Mouse (Mus musculus) mouse embryonic stem cell (cell line): Measurements from ENCODE around the gene Mroh7.
"Not testable (repeated sequence)": the region's sequence is repeated elsewhere in the genome, so short reads cannot be mapped to it uniquely, and the experiment has no call there.

Source experiments
- in situ Hi-C, 2 experiments: fragments of 300-500 bp; cut with MboI; formaldehyde crosslinking; loops; 1 replicate in 1 of 2; 3 replicates in 1 of 2; pipeline ENCODE4 v1.14.3; 2019 to 2020; ENCODE audit warnings: low sequenced_read_pairs in 2 of 2, low pct_unique_long_range_greater_than_20kb in 1 of 2, mixed read lengths in 1 of 2; ENCODE audit not compliant: unreplicated experiment in 1 of 2

Mroh7 gene

DNA sequence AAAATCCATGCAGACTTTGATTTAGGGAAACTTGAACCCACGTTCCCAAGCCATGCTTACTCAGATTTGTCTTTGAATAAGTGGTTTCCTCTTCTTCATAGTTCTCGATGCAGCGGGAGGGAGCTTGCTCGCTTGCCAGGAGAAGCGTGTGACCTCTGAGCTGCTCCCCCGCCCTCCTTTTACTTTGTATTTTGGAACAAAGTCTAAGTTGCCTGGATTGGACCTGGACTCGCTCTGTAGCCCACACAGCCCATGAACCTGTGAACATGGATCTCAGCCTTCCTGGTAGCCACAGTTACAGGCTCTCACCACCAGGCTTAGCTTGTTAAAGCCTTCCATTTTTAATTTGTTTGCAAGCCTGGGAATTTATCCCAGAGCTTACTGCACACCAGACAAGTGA lies at the start of gene Mroh7:
Gene Mroh7 (minus strand): TSS at position 112 of the 400 bp plus-strand sequence.
- in situ Hi-C loops: no loop called here

DNA sequence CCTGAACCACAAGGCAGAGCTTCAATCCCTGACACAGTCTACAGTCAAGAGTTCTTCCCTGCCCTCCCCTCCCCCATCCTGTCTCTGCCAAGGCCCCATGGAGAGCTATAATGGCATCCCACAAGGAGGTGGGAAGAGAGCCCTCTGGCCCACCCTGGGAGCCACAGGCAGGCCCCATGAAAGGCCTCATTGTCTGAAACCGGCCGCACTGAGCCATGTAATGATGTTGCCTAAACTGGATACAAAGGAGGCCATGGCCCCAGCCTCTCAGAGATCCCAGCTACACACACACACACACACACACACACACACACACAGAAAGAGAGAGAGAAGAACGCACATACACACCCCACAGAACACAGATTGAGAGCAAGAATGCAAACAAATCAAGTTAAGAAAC lies 49.3 kb upstream of the Mroh7 start:
- in situ Hi-C loops: no loop called here

DNA sequence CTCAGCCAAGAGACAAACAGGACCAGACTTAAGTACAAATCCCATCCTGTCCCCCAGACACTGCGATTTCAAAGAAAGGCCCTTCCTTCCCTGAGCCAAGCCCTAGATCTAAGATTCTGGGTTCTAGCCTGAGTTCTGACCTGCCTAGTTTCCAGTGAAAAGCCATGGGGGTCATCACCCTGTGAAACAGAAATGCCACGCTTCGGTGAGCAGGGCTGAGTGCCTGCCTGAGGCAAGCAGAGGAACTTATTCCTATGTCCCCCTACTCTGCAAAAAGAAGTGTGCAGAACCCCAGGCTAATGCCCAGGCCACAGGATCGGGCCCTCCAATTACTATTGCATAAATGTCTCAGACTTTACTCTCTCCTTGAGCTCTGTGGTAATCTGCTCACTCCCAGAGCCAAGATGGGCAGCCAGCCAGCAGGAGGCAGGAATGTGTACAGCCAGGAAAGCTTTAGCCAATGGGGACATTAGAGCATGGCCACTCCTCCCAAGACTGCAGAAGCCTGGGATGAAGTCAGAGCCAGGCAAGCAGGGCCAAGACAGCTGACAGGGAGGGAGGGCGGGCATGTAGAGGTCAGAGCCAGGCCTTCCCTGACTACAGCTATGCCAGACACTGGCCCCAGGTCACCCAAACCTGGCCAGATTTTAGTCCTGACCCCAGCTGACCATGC lies 47.5 kb upstream of the Mroh7 start:
- in situ Hi-C loops: loop anchor here in 1 of 2 experiments (10.0 kb wide), 1 partner anchor 163 kb away; the partner anchor contains the start of gene Lexm

DNA sequence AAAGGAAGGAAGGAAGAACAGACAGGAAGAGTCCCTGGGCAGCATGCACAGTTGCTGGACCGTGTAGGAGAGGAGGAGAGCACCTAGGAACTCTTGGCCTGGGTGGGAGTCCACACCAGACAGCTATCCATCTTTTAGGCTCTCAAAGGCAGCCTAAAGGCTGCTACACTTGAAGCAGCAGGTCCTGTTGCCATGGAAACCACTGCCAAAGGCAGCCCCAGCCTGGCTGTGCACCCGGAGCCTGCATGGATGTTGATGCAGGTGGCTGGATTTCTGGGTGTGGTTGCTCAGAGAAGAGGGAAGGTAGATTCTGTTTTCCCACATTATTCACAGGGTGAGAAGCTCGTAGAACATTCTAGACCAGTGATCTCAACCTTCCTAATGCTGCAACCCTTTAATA lies 46.3 kb upstream of the Mroh7 start:
- in situ Hi-C loops: loop anchor here in 1 of 2 experiments (10.0 kb wide), 1 partner anchor 162 kb away; the partner anchor contains the start of gene Lexm

DNA sequence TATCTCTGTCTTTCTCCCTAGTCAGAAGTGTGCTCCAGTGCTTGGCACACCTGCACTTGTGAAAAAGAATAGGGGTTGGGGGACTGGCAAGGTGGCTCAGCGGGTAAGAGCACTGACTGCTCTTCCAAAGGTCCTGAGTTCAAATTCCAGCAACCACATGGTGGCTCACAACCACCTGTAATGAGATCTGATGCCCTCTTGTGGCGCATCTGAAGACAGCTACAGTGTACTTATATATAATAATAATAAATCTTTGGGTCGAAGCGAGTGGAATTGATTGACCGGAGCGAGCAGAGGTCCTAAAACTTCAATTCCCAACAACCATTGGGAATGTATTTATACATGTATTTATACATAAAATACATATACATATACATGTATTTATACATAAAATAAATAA lies 45.0 kb upstream of the Mroh7 start:
- in situ Hi-C loops: loop anchor here in 1 of 2 experiments (10.0 kb wide), 1 partner anchor 161 kb away; the partner anchor contains the start of gene Lexm

DNA sequence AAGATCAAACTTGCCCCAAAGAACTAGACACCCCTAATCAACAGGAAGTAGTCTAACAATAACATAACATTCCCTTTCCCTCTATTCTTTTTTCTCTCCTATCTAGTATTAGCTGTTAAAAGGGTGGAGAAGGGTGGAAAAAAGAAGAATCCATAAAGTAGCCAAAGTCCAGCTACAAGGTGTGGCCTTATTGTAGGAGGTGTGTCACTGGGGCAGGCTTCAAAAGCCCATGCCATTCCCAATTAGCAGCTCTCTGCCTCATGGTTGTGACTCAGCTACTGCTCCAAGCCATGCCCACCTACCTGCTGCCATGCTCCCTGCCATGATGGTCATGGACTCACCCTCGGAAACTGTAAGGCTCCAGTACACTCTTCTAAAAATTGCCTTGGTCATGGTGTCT lies 41.8 kb upstream of the Mroh7 start:
- in situ Hi-C loops: loop anchor here in 1 of 2 experiments (10.0 kb wide), 1 partner anchor 158 kb away; the partner anchor contains the start of gene Lexm

DNA sequence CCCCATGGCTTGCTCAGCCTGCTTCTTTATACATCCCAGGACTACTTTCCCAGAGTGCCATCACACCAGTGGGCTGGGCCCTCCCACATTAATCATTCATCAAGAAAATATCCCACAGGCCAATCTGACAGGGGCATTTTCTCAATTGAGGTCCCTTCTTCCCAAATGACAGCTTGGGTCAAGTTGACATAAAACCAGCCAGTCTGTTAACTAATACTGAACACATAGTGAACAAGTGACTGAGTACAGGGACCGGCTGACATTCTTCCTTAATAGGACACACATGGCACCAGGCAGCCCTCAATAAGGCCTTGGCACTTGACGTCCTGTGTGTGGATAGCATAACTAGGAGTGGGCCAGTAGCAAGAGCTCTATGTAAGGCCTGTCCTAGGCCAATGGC lies 38.6 kb upstream of the Mroh7 start:
- in situ Hi-C loops: no loop called here

DNA sequence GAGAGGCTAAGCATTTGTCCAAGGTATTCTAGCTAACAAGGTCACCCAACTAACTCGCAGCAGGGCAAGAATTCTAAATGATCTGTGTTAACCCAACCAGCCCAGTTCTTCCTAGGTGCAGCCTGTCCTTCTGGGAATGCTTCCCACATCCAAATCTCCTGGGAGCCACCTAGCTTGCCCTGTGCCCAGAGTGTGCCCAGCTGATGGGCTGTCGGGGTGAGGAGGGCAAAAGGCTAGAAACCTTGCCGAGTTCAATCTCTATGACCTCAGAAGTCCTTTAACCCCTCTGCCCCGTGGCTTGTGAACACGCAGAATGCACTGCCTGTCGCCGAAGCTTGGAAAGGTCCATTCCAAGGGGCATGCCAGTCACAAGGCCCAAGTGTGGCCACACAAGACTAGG lies 33.4 kb upstream of the Mroh7 start:
- in situ Hi-C loops: no loop called here

DNA sequence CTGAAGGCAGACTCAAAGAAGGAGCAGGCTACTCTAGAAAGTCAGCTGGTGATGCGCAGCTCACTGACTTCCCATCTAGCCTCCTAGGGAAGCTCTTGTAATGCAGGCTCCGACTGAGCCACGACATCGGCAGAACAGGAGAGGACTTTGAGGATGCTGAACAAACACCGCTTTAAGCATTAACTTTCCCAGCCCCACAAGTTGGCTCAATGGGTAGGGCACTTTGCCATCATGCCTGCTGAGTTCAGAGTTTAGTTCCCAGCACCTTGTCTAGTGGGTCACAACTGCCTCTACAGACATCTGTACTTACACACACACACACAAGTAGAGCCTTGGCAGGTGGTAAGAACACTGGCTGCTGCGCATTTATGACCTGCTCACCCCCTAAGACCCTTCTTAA lies 21.0 kb upstream of the Mroh7 start:
- in situ Hi-C loops: no loop called here

DNA sequence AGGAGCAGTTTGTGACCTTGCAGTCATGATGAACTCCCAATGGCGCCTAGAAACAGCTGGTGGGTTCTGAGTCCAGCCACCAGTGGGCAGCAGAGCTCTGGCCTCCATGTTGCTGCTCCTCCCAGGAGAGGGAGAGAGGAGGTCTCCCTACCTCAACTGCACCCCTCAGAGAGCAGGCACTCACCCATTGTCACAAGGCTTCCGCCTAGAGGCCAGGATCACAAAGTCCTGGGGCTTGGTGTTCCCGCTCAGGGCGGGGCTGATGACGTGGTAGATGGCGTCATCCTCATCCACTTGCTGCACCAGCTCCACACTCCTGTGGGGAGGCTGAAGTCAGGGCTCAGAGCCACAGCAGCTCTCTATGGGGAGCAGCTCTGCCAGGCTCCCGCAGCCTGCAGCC lies 19.0 kb upstream of the Mroh7 start:
- in situ Hi-C loops: no loop called here

DNA sequence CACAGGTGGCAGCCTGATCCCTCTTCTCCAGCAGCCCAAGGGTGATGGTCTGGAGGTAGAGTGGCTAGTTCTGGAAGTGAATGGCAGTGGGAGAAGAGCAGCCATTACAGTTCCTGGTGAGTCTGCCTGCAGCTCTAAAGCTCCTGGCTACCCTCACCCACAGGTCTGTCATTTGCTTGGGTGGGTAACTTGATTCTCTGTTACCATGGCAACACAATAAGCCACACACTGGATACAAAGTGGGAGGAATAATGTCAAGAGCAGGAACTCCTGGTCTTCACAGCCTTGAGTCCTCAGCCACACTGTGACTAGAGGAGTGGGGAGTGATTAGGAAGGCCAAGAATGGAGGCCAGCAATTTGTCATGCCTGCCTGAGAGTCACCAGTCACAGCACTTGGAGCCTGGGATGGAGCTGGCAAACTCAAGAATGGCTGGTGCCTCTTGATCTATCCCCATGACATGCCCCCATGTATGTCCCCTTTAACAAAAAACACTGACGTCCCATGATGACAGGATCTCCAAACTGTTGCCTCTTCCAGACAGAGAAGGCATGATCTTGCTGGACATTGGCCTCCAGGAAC lies 16.4 kb upstream of the Mroh7 start:
- in situ Hi-C loops: no loop called here

DNA sequence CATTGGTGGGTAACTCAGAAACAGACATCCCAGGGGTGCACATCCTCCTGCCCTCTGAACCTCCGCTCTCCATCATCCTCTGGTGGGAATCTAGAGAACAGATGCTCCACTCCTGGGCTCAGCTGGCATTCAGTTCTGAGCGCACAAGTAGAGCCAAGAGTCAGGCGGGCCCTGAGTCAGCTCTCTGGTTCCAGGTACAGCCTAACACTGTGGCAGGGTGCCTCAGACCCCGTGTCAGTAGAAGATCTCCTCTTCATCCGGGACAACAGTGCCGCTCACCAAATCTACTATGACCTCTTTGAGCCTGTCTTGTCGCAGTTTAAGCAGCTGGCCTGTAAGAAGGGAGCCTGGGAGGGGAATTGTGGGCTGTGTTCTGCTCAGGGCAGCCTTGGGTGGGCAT lies 15.1 kb upstream of the Mroh7 start:
- in situ Hi-C loops: no loop called here

DNA sequence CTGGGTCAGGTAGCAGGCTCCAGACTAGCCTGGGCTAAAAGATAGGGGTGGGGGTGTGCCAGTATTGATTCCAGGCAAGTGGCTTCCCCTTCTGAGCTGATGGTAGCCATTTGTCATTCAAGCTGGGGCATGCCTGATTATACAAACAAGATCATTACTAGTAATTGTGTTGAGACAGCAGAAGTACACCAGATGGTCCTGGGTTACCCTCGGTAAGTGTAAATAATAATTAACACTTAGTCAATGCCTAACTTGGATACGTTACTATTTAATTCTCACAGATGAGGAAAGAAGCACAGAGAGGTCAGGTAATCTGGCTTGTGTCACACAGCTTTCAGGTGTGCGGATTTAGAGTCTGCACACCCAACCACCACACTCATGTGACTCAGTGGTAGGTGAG lies 7.2 kb upstream of the Mroh7 start:
- in situ Hi-C loops: no loop called here

DNA sequence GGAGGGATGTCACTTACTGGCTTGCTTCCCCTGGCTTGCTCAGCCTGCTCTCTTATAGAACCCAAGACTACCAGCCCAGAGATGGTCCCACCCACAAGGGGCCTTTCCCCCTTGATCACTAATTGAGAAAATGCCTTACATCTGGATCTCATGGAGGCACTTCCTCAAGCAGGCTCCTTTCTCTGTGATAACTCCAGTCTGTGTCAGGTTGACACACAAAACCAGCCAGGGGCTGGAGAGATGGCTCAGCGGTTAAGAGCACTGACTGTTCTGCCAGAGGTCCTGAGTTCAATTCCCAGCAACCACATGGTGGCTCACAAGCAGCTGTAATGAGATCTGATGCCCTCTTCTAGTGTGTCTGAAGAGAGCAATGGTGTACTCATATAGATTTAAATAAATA lies 6.2 kb upstream of the Mroh7 start:
- in situ Hi-C loops: not testable (repeated sequence)

DNA sequence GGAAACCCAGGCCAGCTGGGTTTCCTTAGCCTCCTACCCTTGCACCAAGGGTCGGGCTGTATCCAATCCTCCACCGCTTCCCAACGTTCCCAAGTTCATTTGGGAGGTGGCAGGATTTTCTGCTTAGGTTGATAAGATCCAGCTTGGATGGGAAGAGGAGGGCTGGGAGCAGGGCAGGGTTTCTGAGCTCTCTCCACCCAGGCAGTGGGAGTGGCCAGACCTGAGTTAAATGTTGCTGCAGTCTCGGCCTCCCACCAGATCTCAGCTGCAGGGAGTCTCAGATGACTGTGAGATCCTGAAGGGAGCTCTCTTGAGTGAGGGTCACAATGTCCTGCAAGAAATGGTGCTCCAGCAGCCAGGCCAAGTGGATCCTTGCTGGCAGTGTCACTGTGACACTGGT lies 2.9 kb upstream of the Mroh7 start, which contains the start of gene Fam151a:
Gene Fam151a (plus strand): TSS at position 254 of the 400 bp plus-strand sequence.
- in situ Hi-C loops: no loop called here

DNA sequence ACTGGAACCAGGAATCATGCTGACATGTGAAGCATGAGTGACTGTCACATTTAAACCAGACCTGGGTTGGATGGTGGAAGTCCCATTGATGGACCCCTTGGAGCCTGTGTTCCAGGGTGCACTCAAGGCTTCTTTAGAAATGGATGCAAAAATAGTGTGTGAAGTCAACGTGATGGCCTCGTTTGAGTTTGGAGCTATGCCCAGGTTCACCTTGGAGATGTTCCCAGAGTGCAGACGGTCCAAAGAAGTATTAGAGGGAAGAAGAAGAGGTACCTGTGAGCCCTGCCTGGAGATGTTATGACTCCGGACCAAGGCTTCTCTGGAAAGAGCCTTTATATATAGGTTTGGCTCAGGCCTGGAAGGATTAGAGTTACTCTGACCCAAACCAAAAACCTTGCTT lies 10.1 kb downstream of the Mroh7 start:
- in situ Hi-C loops: no loop called here

DNA sequence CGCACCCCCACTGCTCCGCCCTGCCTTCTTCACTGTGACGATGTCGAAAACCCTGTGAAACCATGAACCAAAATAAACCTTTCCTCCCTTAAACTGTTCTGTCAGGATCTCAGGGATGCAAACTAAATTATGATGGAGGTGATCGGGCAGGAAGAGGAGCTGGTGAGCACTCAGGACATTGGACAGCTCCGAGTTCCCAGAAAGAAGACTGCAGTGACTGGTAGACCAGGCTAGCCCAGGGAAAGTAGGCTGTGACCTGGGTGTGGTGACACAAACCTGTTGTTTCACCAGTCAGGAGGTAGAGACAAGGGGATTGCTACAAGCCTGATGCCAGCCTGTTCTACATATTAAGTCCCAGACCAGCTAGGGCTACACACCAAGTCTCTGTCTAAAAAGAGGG lies 17.1 kb downstream of the Mroh7 start:
- in situ Hi-C loops: no loop called here

DNA sequence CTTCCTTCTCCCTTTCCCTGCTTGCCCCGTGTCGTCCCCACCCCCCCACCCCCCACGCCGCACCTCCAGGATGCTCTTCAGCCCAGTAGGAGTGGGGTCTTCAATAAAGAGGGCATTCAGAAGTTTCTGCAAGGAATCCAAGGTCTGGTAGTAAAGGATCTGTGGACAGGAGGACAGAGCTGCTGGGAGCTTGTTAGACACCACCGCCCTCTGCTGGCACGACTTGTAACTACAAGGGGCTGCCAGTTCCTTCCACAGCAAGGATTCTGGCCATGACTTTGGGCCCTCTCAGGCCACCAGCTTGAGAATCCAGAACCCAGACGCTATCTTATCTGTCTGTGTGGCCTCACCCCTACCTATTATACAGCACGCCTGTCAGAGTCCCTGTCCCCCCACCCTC lies 22.3 kb downstream of the Mroh7 start:
- in situ Hi-C loops: loop anchor here in 1 of 2 experiments (5.0 kb wide), 1 partner anchor 76 kb away; no protein-coding TSS in a partner anchor

DNA sequence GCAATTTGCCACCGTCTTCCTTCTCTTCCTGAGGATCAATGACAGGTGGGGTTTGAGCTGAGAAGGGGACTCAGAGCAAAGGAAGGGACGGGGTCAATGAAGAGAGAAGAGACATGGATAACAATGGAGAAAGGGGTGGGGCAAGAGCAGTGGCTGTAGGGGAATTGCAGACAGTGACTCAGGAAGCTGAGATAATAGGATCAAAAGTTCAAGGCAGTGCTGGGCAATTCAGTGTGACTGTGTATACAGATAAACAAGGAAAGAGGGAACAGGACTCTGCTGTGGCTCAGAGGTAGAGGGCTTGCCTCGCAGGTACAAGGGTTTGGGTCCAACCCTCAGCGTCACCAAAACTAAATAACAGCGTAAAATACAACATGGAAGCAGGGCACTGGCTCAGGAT lies 22.8 kb downstream of the Mroh7 start:
- in situ Hi-C loops: loop anchor here in 1 of 2 experiments (5.0 kb wide), 1 partner anchor 76 kb away; no protein-coding TSS in a partner anchor
